Mouse (Mus musculus) liver, embryonic 15.5 days (tissue): ENCODE measurements around the gene Gtpbp3. TPM values are rescaled to one million over a fixed set of nuclear protein-coding genes. Genes with fewer than 3 reads are reported as not detected.
"Not testable (repeated sequence)": the region's sequence is repeated elsewhere in the genome, so short reads cannot be mapped to it uniquely, and the experiment has no call there.

ENCODE experiments used
- ATAC-seq: fragments of 200-750 bp; cut with Nextera tagmentation; 2 replicates; pipeline ENCODE4 v1.8.0; 2017; ENCODE audit warnings: moderate number of reproducible peaks, mild to moderate bottlenecking, moderate library complexity; ENCODE audit not compliant: insufficient read depth
- H3K27ac ChIP-seq: fragments of 300-500 bp; sonication (generic); replicated peaks from 2 replicates; pipeline ENCODE4 v1.5.1; 2015; ENCODE audit warnings: mild to moderate bottlenecking, inconsistent platforms
- H3K27me3 ChIP-seq: fragments of 300-500 bp; sonication (generic); 2 replicates; pipeline ENCODE4 v1.6.1; 2015; ENCODE audit warnings: mild to moderate bottlenecking, inconsistent platforms
- H3K36me3 ChIP-seq: fragments of 300-500 bp; sonication (generic); replicated peaks from 2 replicates; pipeline ENCODE4 v1.6.1; 2015; ENCODE audit warnings: moderate library complexity, mild to moderate bottlenecking, inconsistent platforms
- H3K4me1 ChIP-seq: fragments of 300-500 bp; sonication (generic); replicated peaks from 2 replicates; pipeline ENCODE4 v1.6.1; 2015; ENCODE audit warnings: inconsistent platforms
- H3K4me2 ChIP-seq: fragments of 300-500 bp; sonication (generic); 2 replicates; pipeline ENCODE4 v1.6.1; 2015; ENCODE audit warnings: moderate library complexity, mild to moderate bottlenecking, inconsistent platforms
- H3K4me3 ChIP-seq: fragments of 300-500 bp; sonication (generic); replicated peaks from 2 replicates; pipeline ENCODE4 v1.5.1; 2015; ENCODE audit warnings: mild to moderate bottlenecking, inconsistent platforms
- H3K9ac ChIP-seq: fragments of 300-500 bp; sonication (generic); 2 replicates; pipeline ENCODE4 v1.6.1; 2015; ENCODE audit warnings: moderate library complexity, mild to moderate bottlenecking, inconsistent platforms
- H3K9me3 ChIP-seq: fragments of 300-500 bp; sonication (generic); replicated peaks from 2 replicates; pipeline ENCODE4 v1.6.1; 2016; ENCODE audit warnings: inconsistent platforms
- WGBS: fragments of 180-500 bp; shearing (Covaris S2); methylation state at CpG from one replicate; pipeline ENCODE4 v1.1.7; 2015; ENCODE audit warnings: mixed read lengths; ENCODE audit not compliant: insufficient replicate concordance; 5-methylcytosine and 5-hydroxymethylcytosine counted together
- polyA plus RNA-seq: library from polyadenylated mRNA; unstranded; fragments of >200 nt; fragmentation: Nextera tagmentation; extraction: Ambion mirVana; gene quantifications from 2 replicates; pipeline ENCODE4 v1.2.1, GENCODE M21; 2015

Gene Gtpbp3
- polyA plus RNA-seq, 1 experiment from 2014 or later = 4.2 TPM

- H3K4me1 ChIP-seq = not testable (repeated sequence)
- WGBS = 20% methylated on average over 10 of the region's 10 CpGs
These were observed 31.3 kb downstream of the Gtpbp3 start for GRCm38 (mm10) chr8:71519037-71519825.

GRCm38 (mm10) chr8:71521634-71522033 is 33.7 kb downstream of the Gtpbp3 start:
- 7% methylated on average over 17 of the region's 17 CpGs for WGBS
- Histone ChIP-seq H3K4me1 (peaks cover 5% of the 10 kb centered on the region; the same call in 1 of the 2 replicates), H3K36me3 (no peaks in the 10 kb centered on the region), H3K27me3 (peaks cover 34% of the 10 kb centered on the region), H3K9me3 (no peaks in the 10 kb centered on the region), H3K27ac (no peak overlapping the region), H3K4me3 (no peak overlapping the region), H3K4me2 (no peak overlapping the region), H3K9ac (no peak overlapping the region)
- ATAC-seq = peak; percentile 60

More at GRCm38 (mm10) chr8:71519037-71519825, 31.3 kb downstream of the Gtpbp3 start:
- not testable (repeated sequence) for H3K4me3 ChIP-seq, H3K4me2 ChIP-seq, H3K36me3 ChIP-seq, H3K9ac ChIP-seq, H3K9me3 ChIP-seq, H3K27ac ChIP-seq, ATAC-seq
- H3K27me3 ChIP-seq = peaks cover 14% of the 10 kb centered on the region

GRCm38 (mm10) chr8:71525226-71526050 is 37.5 kb downstream of the Gtpbp3 start, which contains the start of gene Ccdc194:
Ccdc194 (minus strand) TSS chr8:71525711.
- Histone ChIP-seq H3K9ac (no peak within 1 kb of the TSS), H3K27me3 (peaks cover 35% of the 10 kb centered on the region), H3K4me1 (peaks cover 12% of the 10 kb centered on the region; the same call in 1 of the 2 replicates), H3K27ac (peak within 1 kb of the TSS; percentile 33; the same call in 1 of the 2 replicates), H3K9me3 (no peaks in the 10 kb centered on the region), H3K36me3 (no peaks in the 10 kb centered on the region), H3K4me2 (no peak within 1 kb of the TSS), H3K4me3 (no peak within 1 kb of the TSS)
- ATAC-seq = no peak
- 39% methylated on average over 46 of the region's 46 CpGs for WGBS

GRCm38 (mm10) chr8:71526272-71526671 is 38.4 kb downstream of the Gtpbp3 start:
- peaks cover 13% of the 10 kb centered on the region; the same call in 1 of the 2 replicates for H3K4me1 ChIP-seq
- no peaks in the 10 kb centered on the region for H3K36me3 ChIP-seq
- no peak overlapping the region for H3K4me3 ChIP-seq
- no peak for ATAC-seq
- WGBS = 10% methylated on average over 6 of the region's 6 CpGs
- peaks cover 27% of the 10 kb centered on the region for H3K27me3 ChIP-seq
- H3K27ac ChIP-seq = peak overlapping the region; percentile 33; the same call in 1 of the 2 replicates
- no peaks in the 10 kb centered on the region for H3K9me3 ChIP-seq
- H3K9ac ChIP-seq = no peak overlapping the region
- no peak overlapping the region for H3K4me2 ChIP-seq

- peak overlapping the region; percentile 33; the same call in 1 of the 2 replicates for H3K27ac ChIP-seq
These were observed 39.4 kb downstream of the Gtpbp3 start for GRCm38 (mm10) chr8:71527162-71527870.

GRCm38 (mm10) chr8:71528362-71529073 is 40.6 kb downstream of the Gtpbp3 start:
- peak overlapping the region; percentile 29; the same call in 1 of the 2 replicates for H3K27ac ChIP-seq
- H3K4me3 ChIP-seq = no peak overlapping the region
- no peaks in the 10 kb centered on the region for H3K9me3 ChIP-seq
- H3K4me1 ChIP-seq = 0 out of 2 replicates have a peak, but pooled peaks cover 9% of the 10 kb centered on the region
- 20% methylated on average over 11 of the region's 11 CpGs for WGBS
- H3K9ac ChIP-seq = no peak overlapping the region
- H3K36me3 ChIP-seq = no peaks in the 10 kb centered on the region
- peaks cover 25% of the 10 kb centered on the region for H3K27me3 ChIP-seq
- peak; percentile 62 for ATAC-seq
- H3K4me2 ChIP-seq = no peak overlapping the region

More at GRCm38 (mm10) chr8:71527162-71527870, 39.4 kb downstream of the Gtpbp3 start:
- Histone ChIP-seq H3K27me3 (peaks cover 27% of the 10 kb centered on the region), H3K36me3 (no peaks in the 10 kb centered on the region), H3K9ac (no peak overlapping the region), H3K4me1 (0 out of 2 replicates have a peak, but pooled peaks cover 9% of the 10 kb centered on the region), H3K9me3 (no peaks in the 10 kb centered on the region), H3K4me3 (no peak overlapping the region), H3K4me2 (no peak overlapping the region)
- ATAC-seq = no peak
- 44% methylated on average over 3 of the region's 3 CpGs for WGBS

- peaks cover 12% of the 10 kb centered on the region for H3K27me3 ChIP-seq
- peaks cover 12% of the 10 kb centered on the region for H3K4me1 ChIP-seq
- H3K4me3 ChIP-seq, ATAC-seq, H3K9me3 ChIP-seq, H3K9ac ChIP-seq, H3K36me3 ChIP-seq, H3K4me2 ChIP-seq, H3K27ac ChIP-seq: not testable (repeated sequence)
- 59% methylated on average over 7 of the region's 12 CpGs for WGBS
These were observed 43.0 kb downstream of the Gtpbp3 start for GRCm38 (mm10) chr8:71530735-71531467.

GRCm38 (mm10) chr8:71534263-71534810 is 46.4 kb downstream of the Gtpbp3 start:
- WGBS = 46% methylated on average over 3 of the region's 3 CpGs
- Histone ChIP-seq H3K9ac (no peak overlapping the region), H3K4me1 (peaks cover 31% of the 10 kb centered on the region), H3K9me3 (no peaks in the 10 kb centered on the region), H3K27ac (no peak overlapping the region), H3K4me2 (no peak overlapping the region), H3K36me3 (no peaks in the 10 kb centered on the region), H3K27me3 (no peaks in the 10 kb centered on the region), H3K4me3 (no peak overlapping the region)
- ATAC-seq = no peak

- no peak overlapping the region for H3K4me2 ChIP-seq
- peaks cover 31% of the 10 kb centered on the region for H3K4me1 ChIP-seq
- no peak overlapping the region for H3K9ac ChIP-seq
- H3K9me3 ChIP-seq = no peaks in the 10 kb centered on the region
- H3K27me3 ChIP-seq = no peaks in the 10 kb centered on the region
- ATAC-seq = no peak
- WGBS = 69% methylated on average over 5 of the region's 5 CpGs
- no peak overlapping the region for H3K4me3 ChIP-seq
- no peak overlapping the region for H3K27ac ChIP-seq
- no peaks in the 10 kb centered on the region for H3K36me3 ChIP-seq
These were observed 47.8 kb downstream of the Gtpbp3 start for GRCm38 (mm10) chr8:71535663-71536062.
